Mouse (Mus musculus): ENCODE measurements around the gene Mchr1.
"Not testable (repeated sequence)": the region's sequence is repeated elsewhere in the genome, so short reads cannot be mapped to it uniquely, and the experiment has no call there.

Mchr1 gene

GRCm38 (mm10) chr15:81235086-81235920 lies at the start of gene Mchr1:
Mchr1 (plus strand) TSS chr15:81235499.
- DNase-seq (ENCODE audit: low spot score in 2 of 2), result no peak

- no peak for DNase-seq (ENCODE audit: low spot score in 2 of 2)
Measured at GRCm38 (mm10) chr15:81189061-81189460, 46.2 kb upstream of the Mchr1 start.

DNA sequence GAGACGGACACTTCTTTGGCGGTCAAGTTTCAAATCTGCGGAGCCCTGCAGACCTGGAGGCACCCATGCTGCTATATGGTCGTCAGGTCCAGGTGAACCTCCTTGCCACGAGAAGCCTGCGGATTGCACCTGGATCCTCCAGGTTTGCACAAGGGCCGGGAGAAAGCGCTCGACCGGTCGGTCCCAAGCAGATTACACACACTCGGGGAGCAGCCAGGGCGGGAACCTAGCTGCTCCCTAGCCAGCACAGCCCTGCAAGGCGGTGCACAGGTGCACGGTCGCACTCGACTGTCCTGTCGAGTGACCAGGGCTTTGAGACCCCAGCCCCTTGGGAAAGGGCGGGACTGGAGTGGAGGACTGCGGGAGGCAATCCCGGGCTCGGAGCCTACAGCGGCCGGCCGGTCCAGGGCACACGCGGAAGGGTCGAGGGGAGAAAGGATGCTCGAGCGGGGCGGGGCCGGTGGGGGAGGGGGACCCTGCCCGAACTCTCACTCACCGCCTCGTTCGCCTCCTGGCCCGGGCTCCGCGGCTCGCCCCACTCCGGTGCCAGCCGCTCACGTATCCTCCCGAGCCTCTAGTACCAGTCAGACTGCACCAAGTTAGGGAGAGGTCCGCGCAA lies 45.2 kb upstream of the Mchr1 start:
- peak; percentile 5 to 12 for DNase-seq (ENCODE audit: low spot score in 2 of 2)

DNA sequence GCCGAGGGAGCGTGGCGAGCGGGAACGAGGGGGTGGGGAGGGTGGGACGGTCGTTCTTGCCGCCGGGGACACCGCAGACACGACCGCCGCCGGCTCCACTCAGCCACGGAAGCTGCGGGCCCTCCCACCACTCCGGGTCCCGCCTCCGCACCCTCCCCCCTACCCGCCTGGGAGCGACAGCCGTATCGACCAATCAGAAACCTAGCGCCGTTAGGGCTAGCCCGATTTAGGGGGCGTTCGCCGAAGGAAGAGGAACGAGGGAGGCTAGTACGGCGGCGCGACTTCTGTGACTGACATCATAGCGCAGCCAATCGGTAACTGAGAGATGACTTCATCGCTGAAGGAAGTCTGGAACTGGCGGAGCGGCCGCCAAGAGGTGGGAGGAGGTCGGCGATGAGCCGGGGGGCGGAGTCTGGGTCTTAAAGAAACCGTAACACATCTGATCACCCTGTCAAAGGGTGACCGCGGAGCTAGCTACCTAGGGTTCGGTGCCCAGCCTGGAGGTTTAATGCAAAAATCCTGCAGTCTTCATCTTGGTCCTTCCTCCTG lies 44.6 kb upstream of the Mchr1 start, which contains the start of gene Mrtfa:
Gene Mrtfa (minus strand): TSS at position 128 of the 549 bp plus-strand sequence.
- DNase-seq (ENCODE audit: low spot score in 2 of 2), result peak; percentile 98 to 99

GRCm38 (mm10) chr15:81191303-81191702 lies 44.0 kb upstream of the Mchr1 start:
- DNase-seq (ENCODE audit: low spot score in 2 of 2), result peak in 1 of 2 experiments; percentile 14

- no peak for DNase-seq (ENCODE audit: low spot score in 2 of 2)
Measured at GRCm38 (mm10) chr15:81192316-81192715, 43.0 kb upstream of the Mchr1 start.

DNA sequence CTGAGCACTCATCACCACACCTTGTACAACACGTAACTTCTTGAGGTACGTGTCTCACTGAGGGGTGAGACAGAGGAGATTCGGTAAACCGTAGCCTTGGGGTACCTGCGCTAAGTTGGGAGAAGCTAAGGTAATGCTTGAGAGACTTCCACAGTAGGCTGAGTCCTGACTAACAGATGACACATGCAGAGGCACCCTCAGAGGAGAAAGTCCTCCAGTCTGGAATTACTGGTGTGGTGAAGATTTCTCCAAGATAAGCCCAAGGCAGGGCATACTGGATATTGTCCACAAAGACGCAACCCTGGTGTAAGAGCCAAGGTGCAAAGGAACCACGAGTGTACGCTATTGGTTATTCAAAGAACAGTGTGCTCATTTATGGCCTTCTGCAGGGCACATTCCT lies 42.4 kb upstream of the Mchr1 start:
- no peak for DNase-seq (ENCODE audit: low spot score in 2 of 2)

GRCm38 (mm10) chr15:81194791-81195190 lies 40.5 kb upstream of the Mchr1 start:
- no peak for DNase-seq (ENCODE audit: low spot score in 2 of 2)

DNA sequence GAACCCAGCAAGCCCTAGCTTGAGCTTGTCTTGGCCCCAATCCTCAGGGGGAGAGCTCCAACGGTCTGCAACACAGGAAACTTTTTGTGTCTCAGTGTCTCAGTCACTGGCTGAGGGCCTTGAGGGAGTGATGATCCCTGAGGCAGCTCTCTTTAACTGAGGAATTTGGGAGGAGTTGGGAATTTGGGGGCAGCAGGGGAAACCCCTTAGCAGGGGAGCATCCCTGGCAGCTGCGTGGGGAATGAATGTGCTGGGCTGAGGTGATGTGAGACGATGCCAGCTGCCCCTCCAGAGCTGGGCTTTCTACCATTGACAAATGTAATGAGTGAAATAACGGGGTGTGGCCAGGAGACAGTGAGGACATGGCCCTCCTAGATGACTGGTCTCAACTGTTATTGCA lies 39.9 kb upstream of the Mchr1 start:
- DNase-seq (ENCODE audit: low spot score in 2 of 2), result peak; percentile 13 to 17

GRCm38 (mm10) chr15:81197197-81197596 lies 38.1 kb upstream of the Mchr1 start:
- DNase-seq (ENCODE audit: low spot score in 2 of 2), result no peak

DNA sequence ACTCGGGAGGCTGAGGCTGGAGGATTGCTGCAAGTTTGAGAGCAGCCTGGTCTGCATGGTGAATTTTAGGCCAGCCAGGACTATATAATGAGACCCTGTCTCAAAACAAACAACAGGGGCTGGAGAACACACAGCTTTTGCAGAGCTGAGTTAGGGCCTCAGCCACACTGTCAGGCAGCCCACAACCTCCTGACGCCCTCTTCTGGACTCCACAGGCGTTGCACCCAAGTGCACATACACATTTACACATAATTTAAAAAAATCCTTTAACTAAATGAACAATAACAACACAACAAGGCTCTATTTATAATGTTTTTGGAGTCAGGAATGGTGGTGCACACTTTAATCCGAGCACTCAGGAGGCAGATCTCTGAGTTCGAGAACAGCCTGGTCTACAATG lies 36.9 kb upstream of the Mchr1 start:
- no peak for DNase-seq (ENCODE audit: low spot score in 2 of 2)

- DNase-seq (ENCODE audit: low spot score in 2 of 2), result peak; percentile 42 to 61
Measured at GRCm38 (mm10) chr15:81199372-81199959, 35.8 kb upstream of the Mchr1 start.

DNA sequence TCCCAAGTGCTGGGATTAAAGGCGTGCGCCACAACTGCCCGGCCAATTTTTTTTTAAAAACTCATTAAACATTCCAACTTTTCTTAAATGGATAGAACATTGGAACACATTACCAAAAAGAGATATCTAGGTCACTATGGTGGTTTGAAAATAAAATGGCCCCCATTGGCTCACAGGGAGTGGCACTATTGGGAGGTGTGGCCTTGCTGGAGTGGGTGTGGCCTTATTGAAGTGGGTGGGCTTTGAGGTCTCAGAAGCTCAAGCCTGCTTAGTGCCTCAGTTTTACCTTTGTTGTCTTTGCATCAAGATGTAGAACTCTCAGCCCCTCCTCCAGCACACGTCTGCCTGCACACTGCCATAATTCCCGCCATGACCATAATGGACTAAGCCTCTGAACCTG lies 32.8 kb upstream of the Mchr1 start:
- no peak for DNase-seq (ENCODE audit: low spot score in 2 of 2)

- peak; percentile 67 to 69 for DNase-seq (ENCODE audit: low spot score in 2 of 2)
Measured at GRCm38 (mm10) chr15:81210496-81210895, 24.8 kb upstream of the Mchr1 start.

DNA sequence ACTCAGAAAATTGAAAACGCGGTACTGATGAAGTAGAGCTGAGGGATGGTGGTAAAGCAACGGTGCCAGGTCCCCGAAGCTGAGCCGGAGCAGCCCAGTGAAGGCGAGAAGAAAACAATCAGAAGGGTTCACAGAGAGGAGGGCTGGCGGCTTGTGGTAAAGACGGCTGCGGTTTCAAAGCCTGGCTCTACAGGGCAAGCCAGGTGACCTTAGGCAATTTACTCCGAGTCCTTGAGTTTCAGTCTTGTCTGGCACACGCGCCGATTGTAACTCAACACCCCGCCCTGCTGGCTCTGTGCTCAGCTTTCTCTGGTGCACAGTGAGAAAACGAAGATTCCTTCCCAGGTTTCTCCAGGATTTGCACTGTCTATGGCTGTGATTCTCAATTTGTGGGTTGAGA lies 22.3 kb upstream of the Mchr1 start:
- DNase-seq (ENCODE audit: low spot score in 2 of 2), result no peak

- no peak for DNase-seq (ENCODE audit: low spot score in 2 of 2)
Measured at GRCm38 (mm10) chr15:81216906-81217653, 18.2 kb upstream of the Mchr1 start.

DNA sequence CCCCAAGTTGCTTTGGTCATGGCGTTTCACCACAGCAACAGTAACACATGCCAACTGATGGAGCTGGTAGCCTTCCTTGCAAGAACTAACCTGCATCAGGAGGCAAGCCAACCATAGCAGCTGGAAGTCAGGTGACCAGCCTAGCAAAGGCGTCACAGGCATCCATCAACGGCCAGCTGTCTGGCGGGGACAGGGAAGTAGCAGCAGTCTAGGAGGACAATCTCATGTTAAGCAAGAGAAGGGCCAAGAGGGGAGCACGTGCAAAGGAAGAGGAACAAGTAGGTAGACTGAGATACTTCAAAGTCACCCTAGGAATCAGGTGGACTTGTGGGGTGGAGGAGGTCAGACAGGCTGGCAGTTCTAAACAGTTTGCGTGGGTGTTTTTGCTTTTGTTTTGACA lies 16.2 kb upstream of the Mchr1 start:
- no peak for DNase-seq (ENCODE audit: low spot score in 2 of 2)

DNA sequence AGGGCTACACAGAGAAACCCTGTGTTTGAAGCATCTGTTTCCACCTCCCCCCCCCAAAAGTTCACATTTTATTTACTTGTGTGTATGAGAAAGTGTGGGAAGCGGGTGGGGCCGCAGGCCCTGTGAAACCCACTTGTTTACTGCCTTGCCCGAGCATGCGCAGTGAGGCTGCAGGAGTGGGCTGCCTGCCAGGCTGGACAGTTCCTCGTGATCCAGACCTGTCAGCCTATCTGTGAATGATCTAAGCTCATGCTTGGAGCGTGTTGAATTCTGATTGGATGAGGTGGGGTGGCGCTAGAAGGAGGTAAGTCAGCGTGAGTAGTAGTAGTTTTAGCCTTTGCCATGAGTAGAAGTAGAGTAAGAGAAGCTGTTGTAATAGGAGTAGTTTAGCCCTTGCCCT lies 15.2 kb upstream of the Mchr1 start:
- not testable (repeated sequence) for DNase-seq (ENCODE audit: low spot score in 2 of 2)

DNA sequence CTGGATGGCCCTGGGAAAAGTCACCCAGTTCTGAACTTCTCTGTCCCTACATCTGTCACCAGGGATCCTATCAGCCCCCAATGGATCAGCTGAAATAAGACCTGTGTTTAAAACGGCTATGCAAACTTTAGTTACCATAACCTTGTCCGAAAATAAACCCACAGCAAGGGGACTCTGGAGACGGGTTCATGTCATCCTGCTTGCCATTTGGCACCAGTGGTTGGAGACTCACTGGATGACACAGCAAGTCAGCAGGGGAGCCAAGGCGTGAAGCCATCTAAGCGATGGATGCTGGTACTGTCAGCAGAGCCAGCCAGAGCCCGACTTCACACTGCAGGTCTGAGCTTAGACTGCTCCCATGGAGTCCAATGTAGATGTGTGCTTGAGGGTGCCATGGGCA lies 13.9 kb upstream of the Mchr1 start:
- DNase-seq (ENCODE audit: low spot score in 2 of 2), result no peak

DNA sequence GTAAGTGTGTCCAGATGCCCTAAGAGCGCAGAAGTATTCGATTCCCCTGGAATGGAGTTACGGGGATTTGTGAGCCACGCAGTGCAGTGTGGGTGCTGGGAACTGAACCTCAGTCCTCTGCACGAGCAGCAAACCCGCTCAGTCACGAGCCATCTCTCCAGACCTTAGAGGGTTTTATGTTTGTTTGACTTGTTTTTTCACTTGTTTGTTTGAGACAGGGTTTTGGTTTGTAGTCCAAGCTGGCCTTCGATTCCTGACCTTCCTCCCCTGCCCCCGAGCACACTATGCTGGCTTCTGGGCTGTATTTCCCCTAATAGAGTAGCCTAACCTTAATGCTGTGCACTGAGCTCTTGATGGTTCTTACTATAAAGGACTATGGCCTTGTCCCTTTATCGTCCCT lies 10.3 kb upstream of the Mchr1 start:
- DNase-seq (ENCODE audit: low spot score in 2 of 2), result no peak

DNA sequence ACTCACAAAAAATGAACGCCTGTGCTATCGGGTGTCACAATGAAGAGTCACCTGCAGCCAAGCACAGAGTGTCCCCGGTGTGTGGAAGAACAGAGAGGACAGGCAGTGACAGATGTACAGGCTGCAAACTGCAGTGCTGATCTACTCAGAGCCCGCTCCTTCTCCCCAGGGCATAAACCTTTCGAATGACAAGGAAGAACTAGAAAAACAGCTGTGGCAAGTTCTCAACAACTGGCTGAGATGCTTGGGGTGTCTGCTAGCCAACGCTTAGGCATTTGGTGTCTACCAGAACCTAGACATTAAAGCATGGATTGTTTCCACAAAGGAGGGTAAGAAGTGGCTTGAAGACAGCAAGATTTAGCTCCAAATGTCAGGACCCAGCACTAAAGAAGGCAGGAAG lies 9.6 kb upstream of the Mchr1 start:
- no peak for DNase-seq (ENCODE audit: low spot score in 2 of 2)

DNA sequence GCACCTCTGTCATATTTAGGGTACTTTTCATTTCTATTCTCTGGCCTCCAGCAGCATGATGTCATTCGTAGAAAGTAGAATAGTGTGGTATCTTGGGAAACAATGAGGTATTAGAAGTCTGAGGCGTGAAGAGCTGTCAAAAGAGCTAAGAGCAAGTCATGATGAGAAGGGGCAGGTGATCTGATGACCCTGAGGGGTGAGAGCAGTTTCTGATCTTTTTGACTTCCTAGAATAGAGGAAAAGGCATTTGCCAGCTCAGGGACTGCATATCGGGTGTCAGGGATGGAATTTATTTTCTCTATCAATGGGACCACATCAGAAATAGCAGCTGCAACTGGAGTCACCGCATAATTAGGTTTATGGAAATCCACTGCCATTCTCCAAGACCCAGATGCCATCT lies 8.5 kb upstream of the Mchr1 start:
- no peak for DNase-seq (ENCODE audit: low spot score in 2 of 2)

Measured in spleen, postnatal 36 days (tissue).